Mouse (Mus musculus) megakaryocyte progenitor cell, adult 5-6 weeks (primary cell): Measurements from ENCODE around the gene Brd4. TPM values are rescaled to one million over a fixed set of nuclear protein-coding genes. Genes with fewer than 3 reads are reported as not detected.

Source experiments
- ATAC-seq: replicated peaks from 2 replicates; pipeline ENCODE4 v1.8.0; 2016; ENCODE audit warnings: mild to moderate bottlenecking, moderate TSS enrichment, inconsistent platforms; ENCODE audit not compliant: poor library complexity
- total RNA-seq, 2 experiments: library from RNA; stranded (forward) in 1 of 2; stranded (reverse) in 1 of 2; fragments of 157-497, 149-512 nt in 1 of 2; fragments of 200-1000 nt in 1 of 2; gene quantifications; 2 replicates each; pipeline versions ENCODE4 v1.2.3 to v1.2.4; 2015 to 2017

The Brd4 gene
- total RNA-seq, 2 experiments from 2014 or later: 10.5 to 99.3 TPM

DNA sequence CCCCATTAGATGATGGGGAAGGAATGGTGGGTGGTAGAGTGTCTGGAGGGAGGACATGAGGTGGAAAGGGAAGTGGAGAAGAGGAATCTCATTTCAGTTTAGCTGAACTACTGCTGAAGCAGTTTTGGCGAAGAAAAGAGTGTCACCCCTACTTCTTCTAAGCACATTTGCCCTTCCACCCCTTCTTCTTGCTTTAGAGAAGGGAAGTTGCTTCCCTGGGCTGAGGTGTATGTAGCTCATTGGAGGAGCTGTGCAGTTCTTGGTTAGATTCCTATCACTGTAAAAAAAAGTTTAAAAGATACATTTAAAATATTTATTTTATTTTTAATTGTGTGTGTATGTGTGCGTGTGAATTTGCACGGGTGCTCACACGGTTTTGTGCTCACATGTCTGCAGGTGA is 107.6 kb downstream of the Brd4 start:
- ATAC-seq: no peak

GRCm38 (mm10) chr17:32173166-32173565 is 111.4 kb downstream of the Brd4 start:
- ATAC-seq: no peak

- ATAC-seq: no peak
These were observed 112.0 kb downstream of the Brd4 start for GRCm38 (mm10) chr17:32172485-32172884.

DNA sequence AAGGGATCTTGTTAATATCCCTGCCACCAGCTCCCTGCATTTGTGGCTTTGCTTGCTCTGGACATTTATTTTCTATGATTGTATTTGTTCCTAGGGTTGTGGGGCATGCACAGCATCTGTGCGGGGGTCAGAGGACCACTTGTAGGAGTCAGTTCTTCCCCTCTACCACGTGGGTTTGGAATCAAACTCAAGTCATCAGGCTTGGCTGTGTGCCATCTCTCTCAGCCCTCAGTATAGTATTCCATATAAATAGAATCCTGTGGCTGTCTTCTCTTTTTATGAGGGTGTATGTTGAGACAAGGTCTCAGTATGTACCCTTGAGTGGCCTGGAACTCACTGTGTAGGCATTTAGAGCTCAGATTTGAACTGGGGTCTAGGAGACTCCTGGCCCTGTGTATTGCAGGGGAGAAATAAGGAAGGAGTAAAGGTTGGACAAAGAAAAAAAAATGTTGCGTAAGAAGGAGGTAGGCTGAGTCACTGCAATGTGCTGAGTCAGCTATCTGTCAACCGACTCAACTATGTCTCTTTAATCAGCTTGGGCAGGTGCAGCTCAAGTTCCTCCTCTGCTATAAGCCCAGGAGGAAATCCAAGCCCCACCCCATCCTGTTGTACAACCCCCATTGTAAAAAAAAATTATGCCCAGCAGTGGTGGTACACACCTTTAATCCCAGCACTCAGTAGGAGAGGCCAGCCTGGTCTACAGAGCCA is 114.8 kb downstream of the Brd4 start:
- ATAC-seq: peak; percentile 83

GRCm38 (mm10) chr17:32166687-32167086 is 117.8 kb downstream of the Brd4 start, which contains the start of gene Notch3:
Gene Notch3 (minus strand): TSS chr17:32166852.
- ATAC-seq: no peak

DNA sequence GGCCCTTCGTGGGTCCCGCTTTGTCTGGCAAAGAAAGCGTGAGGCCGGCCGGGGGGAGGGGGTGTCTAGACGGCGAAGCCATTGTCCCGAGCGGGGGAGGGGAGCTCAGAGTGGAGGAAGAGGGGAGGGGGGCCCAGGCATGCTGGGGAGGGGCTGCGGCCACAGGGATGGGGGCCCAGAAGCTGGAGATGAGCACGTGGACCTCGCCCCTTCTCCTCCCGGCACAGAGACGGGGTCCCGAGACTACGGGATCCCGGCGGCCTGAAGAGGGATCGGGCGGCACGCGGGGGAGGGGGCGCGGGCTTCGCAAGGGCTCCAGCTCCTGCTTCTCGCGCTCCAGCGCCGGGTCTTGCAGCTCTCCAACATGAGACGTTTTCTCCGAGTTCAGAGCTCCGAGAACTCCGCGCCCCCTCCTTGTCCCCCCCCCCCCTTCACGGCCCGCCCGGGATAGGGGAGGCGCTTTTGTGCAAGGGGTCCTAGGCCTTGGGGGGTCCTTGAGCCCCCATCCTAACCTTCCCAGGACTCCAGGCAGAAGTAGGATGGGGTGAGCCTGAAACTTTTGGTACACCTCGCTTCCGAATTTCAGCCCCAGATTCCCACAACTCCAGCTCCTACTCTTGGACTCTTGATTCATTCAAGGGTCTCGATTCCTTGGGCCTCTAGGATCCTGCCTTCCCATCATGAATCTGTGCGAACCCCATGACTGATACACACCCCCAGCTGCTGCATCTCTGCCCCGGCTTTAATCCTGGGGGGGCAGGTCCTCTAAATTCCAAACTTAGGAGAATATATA is 118.5 kb downstream of the Brd4 start:
- ATAC-seq: no peak

- no peak for ATAC-seq
These were observed 119.2 kb downstream of the Brd4 start for GRCm38 (mm10) chr17:32165266-32165802.

DNA sequence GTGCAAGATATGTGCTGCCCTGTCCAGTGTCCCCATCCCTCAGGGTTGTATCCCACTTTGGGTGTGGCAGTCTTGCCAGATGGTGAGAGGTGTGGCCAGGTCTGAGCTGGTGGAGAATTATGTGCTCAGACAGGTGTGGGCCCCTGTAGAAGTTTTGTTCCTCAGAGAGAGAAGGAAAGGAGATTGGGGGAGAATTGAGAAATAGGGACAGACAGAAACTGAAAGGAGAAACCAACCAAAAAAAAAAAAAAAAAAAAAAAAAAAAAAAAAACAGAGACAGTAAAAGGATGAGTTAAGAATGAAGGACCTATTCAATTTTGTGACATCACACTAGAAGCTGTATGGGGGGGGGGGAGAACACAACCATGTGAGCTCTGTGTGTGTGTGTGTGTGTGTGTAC is 119.7 kb downstream of the Brd4 start:
- ATAC-seq: no peak

DNA sequence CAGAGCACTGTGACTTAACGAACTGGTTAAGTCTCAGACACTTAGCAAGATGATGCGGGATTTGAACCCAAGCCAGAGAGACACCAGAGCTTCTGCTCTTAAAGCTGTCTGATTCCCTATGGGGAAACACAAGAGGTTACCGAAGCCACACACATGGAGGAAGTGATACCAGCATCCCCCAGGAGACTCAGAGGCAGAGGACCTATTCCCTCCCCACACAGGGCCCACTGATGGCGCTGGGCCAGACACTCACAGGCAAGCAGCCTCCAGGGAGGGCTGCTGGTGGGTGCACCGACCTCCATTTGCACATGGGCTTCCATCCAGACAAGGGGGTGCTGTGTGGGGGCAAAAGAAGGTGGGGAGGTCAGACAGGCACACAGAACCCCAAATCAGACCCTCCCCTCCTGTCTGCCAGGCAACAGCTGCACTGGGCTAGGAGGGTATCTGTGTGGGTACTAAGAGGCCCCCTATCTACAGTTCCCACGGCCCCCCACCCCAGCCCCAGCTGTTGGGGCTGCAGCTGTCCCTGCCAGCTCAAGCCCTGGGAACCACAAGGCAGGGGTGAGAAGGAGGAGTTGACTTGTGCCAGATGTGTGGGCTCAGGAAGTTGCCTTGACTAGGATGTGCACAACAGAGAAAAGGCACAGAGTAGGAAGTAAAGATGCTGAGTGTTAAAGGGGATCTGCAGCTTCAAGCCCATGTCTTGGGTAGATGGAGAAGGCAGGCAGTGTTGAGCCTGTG is 120.4 kb downstream of the Brd4 start:
- ATAC-seq: peak; percentile 68

GRCm38 (mm10) chr17:32162112-32162850 is 122.2 kb downstream of the Brd4 start:
- ATAC-seq: peak; percentile 63

DNA sequence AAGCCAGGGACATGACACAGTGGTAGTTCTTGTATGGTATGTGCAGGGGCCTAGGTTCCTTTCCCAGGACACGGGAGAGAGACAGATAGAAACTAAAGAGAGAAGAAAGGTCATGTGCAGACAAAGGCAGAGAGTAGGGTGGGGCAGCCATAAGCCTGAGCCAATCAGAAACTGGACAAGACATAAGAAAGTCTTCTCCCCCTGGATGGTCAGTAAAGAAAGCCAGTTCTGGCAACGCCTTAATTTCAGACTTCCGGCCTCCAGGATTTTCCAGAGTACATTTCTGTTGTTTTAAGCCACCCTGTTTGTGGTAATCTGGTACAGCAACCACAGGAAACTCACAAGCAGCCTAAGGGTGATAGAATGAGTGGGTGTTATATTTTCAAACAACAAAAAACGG is 123.6 kb downstream of the Brd4 start:
- no peak for ATAC-seq

GRCm38 (mm10) chr17:32158841-32159240 is 125.7 kb downstream of the Brd4 start:
- ATAC-seq: peak; percentile 20; the same call in 1 of the 2 replicates

GRCm38 (mm10) chr17:32146718-32147117 is 137.8 kb downstream of the Brd4 start:
- no peak for ATAC-seq

Other genes with a start within 250 kb of the Brd4 start
- 41.9 and 48.6 TPM in 2 replicates for gene Rrp1b, start 248.6 kb downstream of the Brd4 start, total RNA-seq (2015)
- 57.7 and 61.9 TPM in 2 replicates for gene Rrp1b, start 248.6 kb downstream of the Brd4 start, total RNA-seq (2017)
- 0.05 TPM in 1 of 2 replicates, not detected in the other for gene Hsf2bp, start 248.4 kb downstream of the Brd4 start, total RNA-seq (2015)
- gene Hsf2bp, start 248.4 kb downstream of the Brd4 start, total RNA-seq (2017): not detected in 2 replicates
- gene Notch3, start 117.9 kb downstream of the Brd4 start, total RNA-seq (2015): 0.02 TPM in 1 of 2 replicates, not detected in the other
- not detected in 2 replicates for gene Notch3, start 117.9 kb downstream of the Brd4 start, total RNA-seq (2017)
- 0.20 TPM in 1 of 2 replicates, not detected in the other for gene Ephx3, start 95.2 kb downstream of the Brd4 start, total RNA-seq (2015)
- gene Ephx3, start 95.2 kb downstream of the Brd4 start, total RNA-seq (2017): not detected in 2 replicates
- gene Akap8, start 36.5 kb upstream of the Brd4 start, total RNA-seq (2015): 64.1 and 76.7 TPM in 2 replicates
- gene Akap8, start 36.5 kb upstream of the Brd4 start, total RNA-seq (2017): 116 and 161 TPM in 2 replicates
- 50.1 and 53.2 TPM in 2 replicates for gene Akap8l, start 65.9 kb upstream of the Brd4 start, total RNA-seq (2015)
- gene Akap8l, start 65.9 kb upstream of the Brd4 start, total RNA-seq (2017): 55.8 and 59.4 TPM in 2 replicates
- 31.1 and 35.7 TPM in 2 replicates for gene Wiz, start 104.7 kb upstream of the Brd4 start, total RNA-seq (2015)
- 4.0 and 5.1 TPM in 2 replicates for gene Wiz, start 104.7 kb upstream of the Brd4 start, total RNA-seq (2017)
- gene Rasal3, start 118.9 kb upstream of the Brd4 start, total RNA-seq (2015): 48.0 and 53.2 TPM in 2 replicates
- gene Rasal3, start 118.9 kb upstream of the Brd4 start, total RNA-seq (2017): 21.5 and 26.3 TPM in 2 replicates
- gene Pglyrp2, start 139.4 kb upstream of the Brd4 start, total RNA-seq (2015): 0.59 and 2.5 TPM in 2 replicates
- gene Pglyrp2, start 139.4 kb upstream of the Brd4 start, total RNA-seq (2017): 0.75 and 2.2 TPM in 2 replicates
- gene Cyp4f39, start 168.0 kb upstream of the Brd4 start, total RNA-seq (2015): 0.17 TPM in 1 of 2 replicates, not detected in the other
- gene Cyp4f39, start 168.0 kb upstream of the Brd4 start, total RNA-seq (2017): 0.42 and 0.81 TPM in 2 replicates
- 0.32 and 1.2 TPM in 2 replicates for gene Cyp4f17, start 221.3 kb upstream of the Brd4 start, total RNA-seq (2015)
- gene Cyp4f17, start 221.3 kb upstream of the Brd4 start, total RNA-seq (2017): 0.29 and 1.5 TPM in 2 replicates